Mouse (Mus musculus) regulatory T cell (primary cell): Measurements from ENCODE around the gene Mcidas.

ENCODE experiments used
- in situ Hi-C: fragments of 300-600 bp; cut with MboI, MseI; formaldehyde crosslinking; loops from one replicate; pipeline ENCODE4 v1.15.1; 2025; ENCODE audit warnings: high pct_unique_total_duplicates

Mcidas gene

GRCm38 (mm10) chr13:112993531-112994152 is at the start of gene Mcidas:
TSS of gene Mcidas (plus strand) at chr13:112993845.
- in situ Hi-C loops: loop anchor here (5.0 kb wide), 1 partner anchor 39 kb away; no protein-coding TSS in a partner anchor

DNA sequence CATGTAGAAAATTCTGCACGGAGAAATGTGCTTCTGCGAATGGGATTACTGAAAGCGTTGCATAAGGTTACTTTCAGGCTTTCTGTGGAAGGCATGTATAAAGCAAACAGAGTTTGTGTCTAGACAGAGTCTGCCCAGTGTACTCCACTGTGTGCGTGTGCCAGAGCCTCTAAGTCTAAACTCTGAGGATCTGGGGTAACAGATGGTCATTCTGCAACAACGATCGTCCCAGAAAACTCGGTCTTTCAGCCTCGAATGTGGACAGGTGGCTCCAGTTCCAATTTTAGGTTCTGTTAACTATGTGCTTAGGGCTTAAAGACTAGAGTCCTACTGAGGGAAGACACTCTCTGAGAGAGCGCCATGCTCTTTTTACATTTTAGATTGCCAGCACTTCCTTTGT is 48.3 kb upstream of the Mcidas start:
- in situ Hi-C loops: no loop called here

- in situ Hi-C loops: no loop called here
Measured at GRCm38 (mm10) chr13:112945900-112946299, 47.7 kb upstream of the Mcidas start.

DNA sequence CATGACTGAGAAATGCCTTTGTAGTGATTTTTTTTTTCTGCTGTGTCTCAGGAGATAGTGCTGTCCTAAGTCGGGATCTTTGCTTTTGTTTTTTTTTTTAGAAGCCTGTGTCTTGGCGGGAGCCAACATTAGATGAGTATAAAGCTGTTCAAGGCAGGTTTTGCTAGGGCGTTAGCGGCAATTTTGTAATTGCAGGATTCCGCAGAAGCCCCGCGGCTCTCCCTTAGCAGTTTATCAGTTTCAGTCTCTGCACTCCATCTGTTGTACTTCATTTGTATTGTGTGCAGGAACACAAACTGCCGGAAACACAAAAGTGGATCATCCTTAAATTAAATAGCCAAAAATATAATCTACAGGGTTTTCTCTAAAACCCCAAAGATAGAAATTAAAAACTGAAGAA is 39.6 kb upstream of the Mcidas start:
- in situ Hi-C loops: no loop called here

DNA sequence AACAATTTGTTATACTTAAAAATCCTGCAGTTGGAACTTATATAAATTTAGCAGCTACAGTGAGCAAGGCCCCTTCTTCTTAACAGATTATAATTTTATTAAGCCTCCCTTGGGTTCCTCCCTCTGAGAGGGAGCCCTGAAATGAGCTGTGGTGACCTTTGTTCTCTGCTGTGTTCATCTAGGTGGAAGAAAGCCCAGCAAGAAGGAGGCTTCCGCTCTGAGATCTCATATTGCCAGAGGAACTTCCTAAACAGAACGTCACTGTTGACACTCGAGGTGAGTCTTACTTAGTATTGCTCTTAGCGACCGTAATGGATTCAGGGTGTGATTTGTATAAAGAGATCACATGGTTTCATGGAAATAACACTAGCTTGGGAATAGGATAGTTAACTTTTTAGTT is 30.6 kb upstream of the Mcidas start:
- in situ Hi-C loops: no loop called here

DNA sequence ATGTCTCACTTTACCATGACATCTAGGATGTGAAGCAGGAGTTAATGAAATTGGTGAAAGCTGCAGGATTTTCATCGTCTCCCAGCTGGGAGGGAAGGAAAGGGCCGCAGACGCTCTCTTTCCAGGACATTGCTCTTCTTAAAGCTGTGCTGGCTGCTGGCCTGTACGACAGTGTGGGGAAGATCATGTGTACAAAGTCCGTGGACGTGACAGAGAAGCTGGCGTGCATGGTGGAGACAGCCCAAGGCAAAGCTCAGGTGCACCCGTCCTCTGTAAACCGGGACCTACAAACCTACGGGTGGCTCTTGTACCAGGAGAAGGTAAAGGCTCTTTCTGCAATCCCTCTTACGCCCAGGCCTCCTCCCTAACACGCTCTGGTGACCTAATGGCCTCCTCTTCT is 29.2 kb upstream of the Mcidas start:
- in situ Hi-C loops: no loop called here

DNA sequence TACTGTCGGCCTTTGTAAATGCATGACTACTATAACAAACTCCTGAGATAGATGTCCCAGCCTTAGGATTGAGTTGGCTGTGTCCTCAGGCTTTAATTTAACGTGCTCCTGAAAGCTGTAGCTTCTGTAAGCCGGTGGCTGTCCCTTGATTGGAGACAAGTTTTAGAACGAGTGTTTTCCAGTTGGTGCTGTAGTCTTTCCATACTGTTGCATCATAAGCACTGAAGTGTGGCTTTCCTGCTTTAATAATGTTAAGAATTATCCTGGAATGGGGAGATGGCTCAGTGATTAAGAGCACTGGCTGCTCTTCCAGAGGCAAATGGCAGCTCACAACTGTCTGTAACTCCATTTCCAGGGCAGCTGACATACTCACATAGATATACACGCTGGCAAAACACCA is 26.4 kb upstream of the Mcidas start:
- in situ Hi-C loops: no loop called here

GRCm38 (mm10) chr13:112976720-112977119 is 16.9 kb upstream of the Mcidas start:
- in situ Hi-C loops: no loop called here

GRCm38 (mm10) chr13:112985605-112986450 is 7.8 kb upstream of the Mcidas start:
- in situ Hi-C loops: loop anchor here (5.0 kb wide), 1 partner anchor 59 kb away; the partner anchor contains the start of genes Dhx29 and Mtrex

DNA sequence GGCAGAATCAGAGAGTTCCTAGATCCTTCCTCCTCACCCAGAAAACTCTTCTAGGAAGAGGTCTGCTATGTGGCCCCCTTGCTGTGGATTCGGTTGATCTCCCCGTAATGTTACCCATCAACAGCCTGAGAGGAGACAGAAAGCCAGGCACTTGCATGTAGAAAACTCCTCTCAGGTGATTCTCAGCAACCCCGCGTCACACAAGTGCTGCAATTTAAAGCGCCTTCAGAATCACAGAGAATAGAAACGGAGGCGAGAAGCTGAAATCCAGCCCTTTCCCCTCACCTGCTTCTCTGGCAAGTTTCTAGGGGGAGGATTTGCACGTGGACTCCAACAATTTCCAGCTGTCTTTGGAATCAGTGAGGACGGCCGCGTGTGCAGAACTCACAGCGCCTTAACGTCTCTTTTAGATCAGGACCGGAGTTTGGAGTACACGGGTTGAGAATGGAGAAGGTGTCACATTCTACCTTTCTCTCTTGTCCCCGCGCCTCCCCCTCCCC is 7.1 kb upstream of the Mcidas start:
- in situ Hi-C loops: loop anchor here (5.0 kb wide), 1 partner anchor 59 kb away; the partner anchor contains the start of genes Dhx29 and Mtrex

DNA sequence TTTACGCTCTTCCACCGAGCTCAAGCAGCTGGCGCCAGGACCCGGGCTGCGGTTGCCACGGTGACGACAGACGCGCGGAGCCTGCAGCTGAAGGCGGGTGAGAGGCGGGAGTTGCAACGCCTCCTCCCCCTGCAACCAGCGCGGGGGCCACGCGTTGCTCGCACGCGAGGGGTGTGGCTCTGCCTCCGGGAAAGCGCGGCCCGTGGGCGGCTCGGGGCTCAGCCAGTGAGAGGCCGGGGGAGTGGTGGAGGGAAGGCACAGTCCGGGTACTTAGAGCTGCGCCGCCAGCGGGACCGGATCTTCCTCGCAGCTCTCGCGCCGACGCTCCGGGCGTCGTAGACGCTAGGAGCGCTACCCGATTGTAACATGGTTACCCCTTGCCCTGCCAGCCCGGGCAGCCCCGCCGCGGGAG is 6.1 kb upstream of the Mcidas start, which contains the start of gene Ccno:
Ccno (plus strand) TSS at position 271 of the 412 bp plus-strand sequence.
- in situ Hi-C loops: loop anchor here (5.0 kb wide), 1 partner anchor 60 kb away; the partner anchor contains the start of genes Dhx29 and Mtrex

GRCm38 (mm10) chr13:112987991-112988390 is 5.7 kb upstream of the Mcidas start:
- in situ Hi-C loops: loop anchor here (5.0 kb wide), 1 partner anchor 61 kb away; the partner anchor contains the start of genes Dhx29 and Mtrex

GRCm38 (mm10) chr13:112988866-112989265 is 4.8 kb upstream of the Mcidas start:
- in situ Hi-C loops: loop anchor here (5.0 kb wide), 1 partner anchor 62 kb away; the partner anchor contains the start of genes Dhx29 and Mtrex

DNA sequence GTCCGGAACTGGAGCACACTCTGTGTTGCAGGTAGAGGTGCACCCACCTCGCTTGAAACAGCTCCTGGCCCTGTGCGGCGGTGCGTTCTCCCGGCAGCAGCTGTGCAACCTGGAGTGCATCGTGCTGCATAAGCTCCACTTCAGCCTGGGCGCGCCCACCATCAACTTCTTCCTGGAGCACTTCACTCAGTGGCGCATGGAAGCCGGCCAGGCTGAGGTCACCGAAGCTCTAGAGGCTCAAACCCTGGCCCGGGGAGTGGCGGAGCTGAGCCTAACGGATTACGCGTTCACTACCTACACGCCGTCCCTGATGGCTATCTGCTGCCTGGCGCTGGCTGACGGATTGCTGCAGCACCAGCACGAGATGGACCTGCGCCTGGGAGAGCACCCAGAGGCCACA is 4.1 kb upstream of the Mcidas start:
- in situ Hi-C loops: loop anchor here (5.0 kb wide), 1 partner anchor 62 kb away; the partner anchor contains the start of genes Dhx29 and Mtrex

DNA sequence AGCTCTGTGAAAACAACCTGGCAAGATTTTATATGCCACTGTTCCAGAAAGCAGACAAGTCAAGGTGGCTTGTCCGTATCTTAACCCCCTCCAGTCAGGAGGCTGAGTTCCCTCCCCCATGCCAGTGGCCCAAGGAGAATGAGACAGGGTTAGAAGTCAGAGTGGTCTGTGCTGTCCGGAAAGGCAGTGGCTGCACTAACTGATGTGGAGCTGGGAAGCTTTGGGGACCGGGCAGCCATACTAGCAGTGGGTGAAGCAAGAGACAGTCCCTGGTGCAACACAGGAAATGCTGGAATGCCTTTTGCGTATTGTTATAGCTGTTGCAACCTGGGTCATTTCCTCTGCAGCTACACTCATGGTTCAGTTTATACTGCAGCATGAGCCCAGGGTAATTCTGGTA is 3.3 kb upstream of the Mcidas start:
- in situ Hi-C loops: loop anchor here (5.0 kb wide), 1 partner anchor 42 kb away; no protein-coding TSS in a partner anchor

GRCm38 (mm10) chr13:112994191-112994590 is 546 bp downstream of the Mcidas start:
- in situ Hi-C loops: loop anchor here (5.0 kb wide), 1 partner anchor 38 kb away; no protein-coding TSS in a partner anchor

DNA sequence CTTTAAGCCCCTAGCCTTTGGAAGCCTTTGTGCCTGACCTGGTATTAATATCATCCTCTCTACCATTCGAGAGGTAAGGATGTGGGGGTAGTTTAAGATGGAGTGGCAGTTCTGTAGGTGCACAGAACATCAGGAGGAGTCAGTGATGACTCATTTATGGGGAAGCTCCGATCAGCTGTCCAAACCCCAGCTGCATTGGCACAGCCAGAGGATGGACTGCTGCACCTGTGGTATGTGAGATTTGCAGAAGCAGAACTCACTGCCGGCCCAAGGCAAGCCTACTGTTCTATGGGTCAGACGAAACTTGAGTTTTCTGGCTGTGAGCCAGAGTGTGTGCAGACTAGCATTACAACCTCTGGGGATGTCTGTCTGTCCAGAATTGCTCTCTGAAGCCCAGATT is 2.8 kb downstream of the Mcidas start:
- in situ Hi-C loops: no loop called here

- in situ Hi-C loops: no loop called here
Measured at GRCm38 (mm10) chr13:112997369-112997768, 3.7 kb downstream of the Mcidas start.

DNA sequence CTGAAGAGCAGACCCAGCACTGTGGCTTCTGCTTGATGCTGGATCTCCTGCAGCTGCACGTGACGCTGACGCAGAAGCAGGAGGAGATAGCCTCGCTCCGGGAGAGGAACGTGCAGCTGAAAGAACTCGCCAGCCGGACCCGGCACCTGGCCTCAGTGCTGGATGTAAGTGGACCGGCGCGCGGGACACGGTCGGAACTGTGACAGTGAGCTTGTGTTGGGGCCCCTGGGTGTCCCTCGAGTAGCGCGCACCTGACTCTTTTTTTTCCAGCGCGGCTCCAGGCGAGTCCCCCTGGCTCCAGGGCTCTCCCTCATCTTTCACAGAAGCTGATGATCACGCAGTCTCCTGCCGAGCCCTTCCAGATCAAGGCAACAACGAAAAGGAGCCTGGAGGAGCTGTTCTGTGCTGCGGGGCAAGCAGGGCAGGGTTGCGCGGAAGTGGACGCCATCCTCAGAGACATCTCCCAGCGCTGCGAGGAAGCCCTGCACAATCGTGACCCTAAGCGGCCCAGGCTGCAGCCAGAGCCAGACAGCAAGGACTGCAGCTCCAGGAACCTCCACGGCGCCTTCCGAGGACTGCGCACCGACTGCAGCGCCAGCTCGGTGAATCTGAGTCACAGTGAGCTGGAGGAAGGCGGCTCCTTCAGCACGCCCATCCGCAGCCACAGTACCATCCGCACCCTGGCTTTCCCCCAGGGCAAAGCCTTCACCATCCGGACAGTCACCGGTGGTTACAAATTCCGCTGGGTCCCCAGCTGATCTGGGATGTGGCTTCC is 5.0 kb downstream of the Mcidas start:
- in situ Hi-C loops: no loop called here

DNA sequence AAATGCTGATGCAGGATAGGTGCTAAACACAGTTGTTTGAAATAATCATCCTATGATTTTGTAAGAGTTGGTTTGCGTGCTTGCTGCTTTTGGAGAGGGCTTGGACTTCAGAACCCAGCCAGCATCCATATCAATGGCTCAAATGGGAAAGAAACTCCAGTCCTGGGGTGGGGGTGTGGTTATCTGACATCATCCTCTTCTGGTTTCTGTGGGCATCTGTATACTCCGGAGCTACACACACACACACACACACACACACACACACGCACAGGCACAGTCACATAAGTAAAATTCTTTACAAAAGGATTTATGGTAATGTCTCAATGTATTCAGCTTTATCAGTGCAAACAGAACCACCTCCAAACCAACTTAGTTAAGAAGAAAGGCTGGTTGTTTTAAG is 6.4 kb downstream of the Mcidas start:
- in situ Hi-C loops: no loop called here
